Mouse (Mus musculus): Measurements from ENCODE around the gene Mtcl1. TPM values are rescaled to one million over a fixed set of nuclear protein-coding genes. Genes with fewer than 3 reads are reported as not detected.

Mtcl1 gene
- total and polyA plus RNA-seq, 3 experiments: not detected

DNA sequence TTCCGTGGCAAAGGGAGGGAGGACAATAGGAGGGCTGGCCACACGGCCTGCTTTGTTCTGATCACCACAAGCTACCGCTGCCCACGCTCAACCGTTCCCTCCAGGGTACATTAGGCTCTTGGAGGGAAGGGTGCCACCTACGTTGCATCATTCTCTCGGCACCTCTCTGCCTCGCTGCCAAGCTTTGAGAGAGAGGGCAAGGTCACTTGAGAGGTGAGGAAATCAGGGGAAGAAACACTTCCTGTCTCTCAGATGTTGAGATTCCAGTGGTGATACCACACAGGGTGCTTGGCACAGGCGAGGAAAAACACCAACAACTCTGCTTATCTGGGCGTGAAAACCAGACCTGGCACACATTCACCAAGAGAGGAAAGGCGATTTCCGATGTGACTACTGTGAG is 108.8 kb downstream of the Mtcl1 start:
- peaks cover 87% of the 10 kb centered on the region for H3K9me3 ChIP-seq (replicated peaks; ENCODE audit: low read length)
- DNase-seq (ENCODE audit: extremely low read depth): no peak
- H3K4me2 ChIP-seq (ENCODE audit: insufficient read depth, low read depth, poor library complexity, severe bottlenecking): no peak overlapping the region
- H3K79me2 ChIP-seq (replicated peaks; ENCODE audit: control insufficient read depth, extremely low read depth, insufficient read depth, poor library complexity, severe bottlenecking): no peaks in the 10 kb centered on the region
- H3K4me3 ChIP-seq (replicated peaks in 1 of 3; ENCODE audit: low read depth in 2 of 3, low read length in 2 of 3, poor library complexity in 1 of 3): no peak overlapping the region
- TF ChIP-seq SIN3A (IDR thresholded peaks at IDR 0.05; ENCODE audit: low read length): no peak
- TF ChIP-seq TCF12 (IDR thresholded peaks at IDR 0.05; ENCODE audit: low read depth, low read length): no peak
- in situ Hi-C loops (cut with MboI; ENCODE audit: low pct_ligation_motif_present, low pct_unique_long_range_greater_than_20kb, low sequenced_read_pairs) (no loop called here), dilution Hi-C loops (cut with MboI; ENCODE audit: extremely low pct_ligation_motif_present, extremely low pct_unique_long_range_greater_than_20kb, low sequenced_read_pairs) (no loop called here)
- no peak overlapping the region for H3K9ac ChIP-seq (ENCODE audit: insufficient read depth, low read depth)
- H3K27me3 ChIP-seq (replicated peaks): no peaks in the 10 kb centered on the region
- H3K36me3 ChIP-seq (replicated peaks in 1 of 2; ENCODE audit: control insufficient read depth in 1 of 2, insufficient read depth in 1 of 2, low read length in 1 of 2): no peaks in the 10 kb centered on the region
- H3K27ac ChIP-seq (ENCODE audit: insufficient read depth, low read depth): no peak overlapping the region
- no peaks in the 10 kb centered on the region for H3K4me1 ChIP-seq (ENCODE audit: control insufficient read depth in 1 of 2, insufficient read depth in 2 of 2)

DNA sequence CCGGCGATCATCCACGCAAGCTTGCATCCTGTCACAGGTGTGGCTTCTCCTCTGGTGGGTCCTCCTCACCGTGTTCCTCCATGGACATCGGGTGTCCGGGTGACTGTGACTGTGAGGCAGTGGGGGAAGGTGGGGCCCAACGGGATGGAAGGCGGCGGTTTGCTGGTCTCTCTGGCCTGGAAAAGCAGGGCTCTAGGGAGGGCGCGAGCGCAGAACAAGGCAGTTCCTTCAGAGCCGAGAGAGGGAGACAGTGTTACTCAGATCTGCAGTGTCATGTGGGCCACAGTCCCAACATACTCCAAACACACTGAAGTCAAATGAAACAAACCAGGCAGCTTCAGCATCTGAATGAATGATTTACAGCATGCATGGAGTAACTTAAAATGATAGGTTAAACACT is 111.6 kb downstream of the Mtcl1 start:
- Histone ChIP-seq H3K27ac (ENCODE audit: insufficient read depth, low read depth) (no peak overlapping the region), H3K4me1 (ENCODE audit: control insufficient read depth in 1 of 2, insufficient read depth in 2 of 2) (no peaks in the 10 kb centered on the region), H3K4me3 (replicated peaks in 1 of 3; ENCODE audit: low read depth in 2 of 3, low read length in 2 of 3, poor library complexity in 1 of 3) (no peak overlapping the region), H3K27me3 (replicated peaks) (no peaks in the 10 kb centered on the region), H3K4me2 (ENCODE audit: insufficient read depth, low read depth, poor library complexity, severe bottlenecking) (no peak overlapping the region), H3K79me2 (replicated peaks; ENCODE audit: control insufficient read depth, extremely low read depth, insufficient read depth, poor library complexity, severe bottlenecking) (no peaks in the 10 kb centered on the region), H3K9me3 (replicated peaks; ENCODE audit: low read length) (peaks cover 82% of the 10 kb centered on the region), H3K36me3 (replicated peaks in 1 of 2; ENCODE audit: control insufficient read depth in 1 of 2, insufficient read depth in 1 of 2, low read length in 1 of 2) (no peaks in the 10 kb centered on the region), H3K9ac (ENCODE audit: insufficient read depth, low read depth) (no peak overlapping the region)
- dilution Hi-C loops (cut with MboI; ENCODE audit: extremely low pct_ligation_motif_present, extremely low pct_unique_long_range_greater_than_20kb, low sequenced_read_pairs): no loop called here
- DNase-seq (ENCODE audit: extremely low read depth): no peak
- no peak for TF ChIP-seq USF1 (IDR thresholded peaks at IDR 0.05; ENCODE audit: low read depth, low read length)
- in situ Hi-C loops (cut with MboI; ENCODE audit: low pct_ligation_motif_present, low pct_unique_long_range_greater_than_20kb, low sequenced_read_pairs): no loop called here

GRCm38 (mm10) chr17:66335568-66335967 is 114.0 kb downstream of the Mtcl1 start:
- dilution Hi-C loops (cut with MboI; ENCODE audit: extremely low pct_ligation_motif_present, extremely low pct_unique_long_range_greater_than_20kb, low sequenced_read_pairs) (no loop called here), in situ Hi-C loops (cut with MboI; ENCODE audit: low pct_ligation_motif_present, low pct_unique_long_range_greater_than_20kb, low sequenced_read_pairs) (no loop called here)
- Histone ChIP-seq H3K9me3 (replicated peaks; ENCODE audit: low read length) (peaks cover 72% of the 10 kb centered on the region), H3K4me3 (replicated peaks in 1 of 3; ENCODE audit: low read depth in 2 of 3, low read length in 2 of 3, poor library complexity in 1 of 3) (no peak overlapping the region), H3K36me3 (replicated peaks in 1 of 2; ENCODE audit: control insufficient read depth in 1 of 2, insufficient read depth in 1 of 2, low read length in 1 of 2) (no peaks in the 10 kb centered on the region), H3K4me1 (ENCODE audit: control insufficient read depth in 1 of 2, insufficient read depth in 2 of 2) (no peaks in the 10 kb centered on the region), H3K27me3 (replicated peaks) (no peaks in the 10 kb centered on the region), H3K4me2 (ENCODE audit: insufficient read depth, low read depth, poor library complexity, severe bottlenecking) (no peak overlapping the region), H3K27ac (ENCODE audit: insufficient read depth, low read depth) (no peak overlapping the region), H3K79me2 (replicated peaks; ENCODE audit: control insufficient read depth, extremely low read depth, insufficient read depth, poor library complexity, severe bottlenecking) (no peaks in the 10 kb centered on the region), H3K9ac (ENCODE audit: insufficient read depth, low read depth) (no peak overlapping the region)
- no peak for TF ChIP-seq RCOR1 (conservative IDR thresholded peaks at IDR 0.05; ENCODE audit: low read depth, low read length)
- TF ChIP-seq JUN (IDR thresholded peaks at IDR 0.05; ENCODE audit: insufficient read depth, low read depth, low read length): no peak
- no peak for TF ChIP-seq IRF4 (IDR thresholded peaks at IDR 0.05; ENCODE audit: low read depth, low read length)
- DNase-seq (ENCODE audit: extremely low read depth): no peak

- in situ Hi-C loops (cut with MboI; ENCODE audit: low pct_ligation_motif_present, low pct_unique_long_range_greater_than_20kb, low sequenced_read_pairs): no loop called here
- H3K27ac ChIP-seq (ENCODE audit: insufficient read depth, low read depth): no peak overlapping the region
- no peaks in the 10 kb centered on the region for H3K27me3 ChIP-seq (replicated peaks)
- H3K9ac ChIP-seq (ENCODE audit: insufficient read depth, low read depth): no peak overlapping the region
- TF ChIP-seq BHLHE40 (IDR thresholded peaks at IDR 0.05; ENCODE audit: low read depth, low read length) (no peak), POLR2AphosphoS2 (IDR thresholded peaks at IDR 0.05; ENCODE audit: low read depth, low read length) (no peak), CHD1 (IDR thresholded peaks at IDR 0.05; ENCODE audit: low read depth, low read length) (no peak), IRF4 (IDR thresholded peaks at IDR 0.05; ENCODE audit: low read depth, low read length) (no peak), MXI1 (IDR thresholded peaks at IDR 0.05; ENCODE audit: low read depth, low read length) (no peak)
- DNase-seq (ENCODE audit: extremely low read depth): no peak
- H3K36me3 ChIP-seq (replicated peaks in 1 of 2; ENCODE audit: control insufficient read depth in 1 of 2, insufficient read depth in 1 of 2, low read length in 1 of 2): no peaks in the 10 kb centered on the region
- H3K4me2 ChIP-seq (ENCODE audit: insufficient read depth, low read depth, poor library complexity, severe bottlenecking): no peak overlapping the region
- dilution Hi-C loops (cut with MboI; ENCODE audit: extremely low pct_ligation_motif_present, extremely low pct_unique_long_range_greater_than_20kb, low sequenced_read_pairs): no loop called here
- no peaks in the 10 kb centered on the region for H3K4me1 ChIP-seq (ENCODE audit: control insufficient read depth in 1 of 2, insufficient read depth in 2 of 2)
- H3K9me3 ChIP-seq (replicated peaks; ENCODE audit: low read length): peaks cover 69% of the 10 kb centered on the region
- no peak overlapping the region for H3K4me3 ChIP-seq (replicated peaks in 1 of 3; ENCODE audit: low read depth in 2 of 3, low read length in 2 of 3, poor library complexity in 1 of 3)
- H3K79me2 ChIP-seq (replicated peaks; ENCODE audit: control insufficient read depth, extremely low read depth, insufficient read depth, poor library complexity, severe bottlenecking): no peaks in the 10 kb centered on the region
Measured at GRCm38 (mm10) chr17:66334894-66335293, 114.7 kb downstream of the Mtcl1 start.

All from CH12.LX (cell line).